Mouse (Mus musculus): Measurements from ENCODE around the gene Tmem120b.

Tmem120b gene

DNA sequence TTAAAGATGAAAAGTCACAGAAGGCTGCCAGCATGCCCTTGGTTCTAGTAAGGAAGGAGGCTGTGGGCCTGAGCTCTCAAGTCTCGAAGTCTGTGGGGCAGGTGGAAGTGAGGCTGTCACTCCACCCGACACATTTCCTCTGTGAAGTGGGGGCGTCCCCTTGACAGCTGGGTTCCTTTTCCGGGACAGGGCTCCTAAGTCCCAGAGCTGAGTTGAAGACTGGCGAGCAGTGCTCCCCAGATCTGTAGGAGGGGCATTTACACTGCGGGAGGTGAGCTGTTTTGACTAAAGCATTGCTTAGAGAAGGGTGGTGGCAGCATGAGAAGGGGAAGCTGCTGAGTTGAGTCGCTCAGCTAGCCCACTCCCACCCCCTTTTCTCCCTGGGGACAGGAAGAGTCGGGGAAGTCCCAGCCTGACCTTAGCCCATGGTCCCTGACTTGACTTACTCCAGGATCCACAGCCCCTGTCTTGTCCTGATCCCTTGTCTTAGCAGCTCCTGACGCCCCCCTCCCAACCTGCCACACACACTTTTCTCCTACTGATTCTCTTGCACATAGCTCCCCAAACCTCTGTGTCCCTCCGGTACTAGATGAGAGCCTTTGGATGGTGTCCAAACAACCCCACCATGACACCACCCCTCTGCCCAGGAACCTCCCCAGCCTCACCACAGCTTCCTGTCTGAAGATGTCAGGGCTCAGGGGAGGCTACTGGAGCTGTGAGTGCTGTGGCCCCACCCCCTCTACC, 60.4 kb downstream of the Tmem120b start:
- DNase-seq (ENCODE audit: low read depth) = peak; percentile 96

DNA sequence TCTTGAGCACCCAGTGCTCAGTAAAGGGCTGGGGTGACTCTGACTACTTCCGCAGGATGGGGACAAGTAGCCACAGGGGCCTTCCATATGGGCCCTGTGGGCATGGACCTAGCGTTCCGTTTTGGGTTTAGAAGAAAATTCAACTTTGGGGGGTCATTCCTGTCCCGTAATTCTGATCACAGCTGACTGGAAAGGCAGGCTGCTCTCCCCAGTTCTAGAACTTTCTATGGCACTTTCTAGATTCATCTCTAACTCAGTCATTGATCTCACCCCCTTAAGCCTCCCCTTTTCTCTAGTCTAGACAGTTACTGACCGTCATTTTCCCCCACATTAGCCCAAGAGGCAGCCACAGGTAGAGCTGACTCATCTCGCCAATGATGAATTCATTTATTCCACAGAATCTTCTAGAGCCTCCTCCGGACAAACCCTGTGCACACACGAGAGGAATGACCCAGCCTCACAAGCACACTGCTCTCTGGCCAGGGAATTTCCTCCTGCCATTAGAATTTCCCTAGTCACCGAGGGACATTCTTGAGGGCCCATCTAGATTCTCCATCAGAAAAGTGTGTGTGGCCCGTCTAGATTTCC, 61.0 kb downstream of the Tmem120b start:
- DNase-seq (ENCODE audit: low read depth) = no peak

DNA sequence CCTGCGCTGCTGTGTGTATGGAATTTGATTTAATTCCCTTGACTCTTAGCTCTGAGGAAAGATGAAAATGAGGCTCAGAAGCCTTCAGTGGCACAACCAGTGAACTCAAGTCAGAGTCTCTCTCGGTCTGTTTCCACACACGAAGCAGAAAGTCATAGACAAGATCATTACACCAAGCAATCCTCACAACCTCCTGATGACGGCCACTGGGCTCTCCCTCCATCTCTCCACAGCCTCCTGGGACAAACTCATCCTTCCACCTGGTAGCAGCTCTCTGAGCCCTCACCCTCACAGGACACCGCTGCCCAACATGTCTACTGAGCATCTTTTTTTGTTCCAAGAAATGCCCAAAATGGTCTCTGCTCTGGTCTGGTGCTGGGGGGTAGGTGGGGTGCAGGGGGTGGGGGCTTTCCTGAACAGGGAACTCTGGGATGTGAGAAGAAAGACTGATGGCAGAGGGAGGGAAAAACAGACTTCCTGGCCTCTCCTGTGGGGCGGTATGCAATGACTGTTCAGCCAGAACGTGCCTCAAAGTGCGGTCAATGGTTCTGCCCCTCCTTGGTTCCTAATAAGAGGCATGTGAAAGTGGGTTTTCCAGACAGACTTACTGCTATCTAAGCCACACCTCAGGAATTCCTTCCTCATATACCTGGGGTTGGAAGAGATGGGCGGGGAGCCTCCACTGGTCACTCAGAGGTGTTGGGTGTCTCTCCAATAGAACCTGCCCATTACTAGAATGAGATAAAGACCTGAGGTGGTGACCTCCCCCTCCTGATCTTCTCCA, 62.0 kb downstream of the Tmem120b start:
- DNase-seq (ENCODE audit: low read depth) = peak; percentile 59

- DNase-seq (ENCODE audit: low read depth) = peak; percentile 75
Observed at GRCm38 (mm10) chr5:123130814-123131148, 62.6 kb downstream of the Tmem120b start.

DNA sequence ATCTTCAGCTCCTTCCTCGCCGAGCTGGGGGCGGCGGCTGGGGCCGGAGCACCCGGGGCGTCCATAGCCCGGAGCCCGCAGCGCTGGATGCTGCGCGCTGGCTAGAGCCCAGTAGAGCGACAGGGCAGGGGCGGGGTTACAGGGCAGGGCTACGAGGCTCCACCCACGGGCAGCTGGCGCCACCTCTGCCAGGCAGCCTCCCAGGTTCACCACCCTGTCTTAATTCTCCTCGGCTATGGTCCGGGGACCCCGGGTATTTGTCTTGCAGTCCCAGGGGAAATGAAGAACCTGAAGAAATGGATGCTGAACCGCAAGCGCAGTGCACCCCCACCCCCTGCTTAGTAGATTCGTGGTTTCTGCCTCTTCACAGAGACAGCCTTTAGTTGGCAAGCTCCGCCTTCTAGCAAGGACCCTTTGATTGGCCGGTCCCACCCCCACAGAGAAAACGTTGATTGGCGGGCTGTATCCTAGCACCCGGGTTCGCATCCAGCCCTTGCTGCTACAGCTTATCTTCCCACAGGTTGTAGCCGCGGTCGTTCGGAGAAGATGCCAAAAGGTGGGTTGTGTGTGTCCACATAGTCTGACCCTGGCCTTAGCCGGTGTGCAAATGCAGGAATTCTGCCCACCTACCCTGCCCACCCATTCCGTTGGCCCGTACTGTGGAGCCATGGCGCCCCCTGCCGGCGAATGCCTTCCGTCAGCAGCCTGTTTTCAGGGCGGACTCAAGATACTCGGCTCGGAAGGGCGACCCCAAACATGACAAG, 64.3 kb downstream of the Tmem120b start, which contains the start of gene Rhof:
Rhof (minus strand) TSS at position 385 of the 764 bp plus-strand sequence.
- DNase-seq (ENCODE audit: low read depth) = peak; percentile 97

DNA sequence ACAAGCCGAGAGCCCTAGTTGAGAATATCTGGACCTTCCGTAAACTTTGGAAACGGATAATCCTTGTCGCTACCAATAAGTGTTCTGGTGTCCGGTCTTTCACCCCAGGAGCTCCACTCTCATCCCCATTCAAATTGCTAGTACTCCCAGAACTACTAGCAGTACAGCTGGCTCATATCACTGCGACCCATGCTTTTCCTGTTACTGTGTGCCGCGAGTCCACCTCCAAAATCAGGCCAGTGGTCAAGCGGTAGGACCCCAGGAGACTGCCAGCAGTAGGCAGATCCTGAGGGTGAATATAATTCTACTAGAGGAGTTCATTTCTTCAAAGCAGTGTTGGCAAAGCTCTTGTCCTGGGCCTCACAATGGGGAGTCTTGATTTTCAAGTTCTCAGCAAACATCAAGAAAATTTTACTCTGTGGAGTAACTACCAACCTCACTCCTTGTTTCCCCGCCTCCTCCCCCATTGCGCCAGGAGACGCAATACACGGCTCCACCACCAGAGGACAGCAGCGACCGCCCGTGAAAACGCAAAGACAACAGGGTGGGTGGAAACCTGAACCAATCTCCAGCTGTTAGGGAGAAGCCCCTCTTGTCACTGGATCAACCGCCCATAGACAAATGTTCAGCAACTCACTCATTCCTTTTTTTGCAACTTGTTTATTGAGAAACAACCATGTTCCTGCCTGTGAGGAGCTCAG, 65.0 kb downstream of the Tmem120b start:
- DNase-seq (ENCODE audit: low read depth) = peak; percentile 95

- DNase-seq (ENCODE audit: low read depth) = no peak
Observed at GRCm38 (mm10) chr5:123133784-123134143, 65.5 kb downstream of the Tmem120b start.

GRCm38 (mm10) chr5:123134186-123134874, 66.1 kb downstream of the Tmem120b start:
- peak; percentile 52 for DNase-seq (ENCODE audit: low read depth)

GRCm38 (mm10) chr5:123134875-123135382, 66.7 kb downstream of the Tmem120b start:
- no peak for DNase-seq (ENCODE audit: low read depth)

GRCm38 (mm10) chr5:123135471-123136360, 67.5 kb downstream of the Tmem120b start:
- peak; percentile 41 for DNase-seq (ENCODE audit: low read depth)

DNA sequence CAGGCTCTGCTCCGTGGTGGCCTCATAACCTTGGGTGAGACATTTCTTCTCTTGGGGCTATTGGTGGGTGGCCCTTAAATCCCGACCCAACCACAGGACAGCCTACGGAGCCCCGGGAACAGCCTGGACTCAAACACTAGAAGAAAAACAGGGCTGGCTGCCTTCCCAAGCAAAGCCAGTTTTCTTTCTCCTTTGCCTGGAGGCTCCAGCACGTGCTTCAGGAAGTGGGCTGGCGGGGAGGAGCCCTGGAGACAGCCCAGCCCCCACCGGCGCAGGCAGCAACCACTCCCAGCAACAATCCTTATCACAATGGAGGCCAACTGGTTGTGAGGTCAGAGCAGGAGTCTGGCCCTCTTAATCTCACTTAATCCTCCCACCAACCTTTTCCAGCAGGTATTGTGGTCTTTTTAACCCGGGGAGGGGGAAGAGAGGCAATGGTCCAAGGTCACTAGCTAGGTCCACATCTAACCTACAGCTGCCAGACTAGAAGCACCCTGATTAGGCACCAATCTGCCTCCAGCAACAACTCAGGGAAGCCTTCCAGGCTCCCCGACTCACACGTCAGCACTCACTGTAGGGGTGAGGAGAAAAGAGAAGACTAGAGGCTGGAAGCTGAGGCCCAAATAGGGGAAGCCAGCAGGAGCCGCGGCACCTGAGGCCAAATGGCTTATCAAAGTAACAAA, 68.3 kb downstream of the Tmem120b start:
- DNase-seq (ENCODE audit: low read depth) = peak; percentile 77

- DNase-seq (ENCODE audit: low read depth) = peak; percentile 86
Observed at GRCm38 (mm10) chr5:123137044-123137909, 69.1 kb downstream of the Tmem120b start.

- DNase-seq (ENCODE audit: low read depth) = no peak
Observed at GRCm38 (mm10) chr5:123137910-123138229, 69.7 kb downstream of the Tmem120b start.

- DNase-seq (ENCODE audit: low read depth) = peak; percentile 80
Observed at GRCm38 (mm10) chr5:123138230-123138911, 70.2 kb downstream of the Tmem120b start.

DNA sequence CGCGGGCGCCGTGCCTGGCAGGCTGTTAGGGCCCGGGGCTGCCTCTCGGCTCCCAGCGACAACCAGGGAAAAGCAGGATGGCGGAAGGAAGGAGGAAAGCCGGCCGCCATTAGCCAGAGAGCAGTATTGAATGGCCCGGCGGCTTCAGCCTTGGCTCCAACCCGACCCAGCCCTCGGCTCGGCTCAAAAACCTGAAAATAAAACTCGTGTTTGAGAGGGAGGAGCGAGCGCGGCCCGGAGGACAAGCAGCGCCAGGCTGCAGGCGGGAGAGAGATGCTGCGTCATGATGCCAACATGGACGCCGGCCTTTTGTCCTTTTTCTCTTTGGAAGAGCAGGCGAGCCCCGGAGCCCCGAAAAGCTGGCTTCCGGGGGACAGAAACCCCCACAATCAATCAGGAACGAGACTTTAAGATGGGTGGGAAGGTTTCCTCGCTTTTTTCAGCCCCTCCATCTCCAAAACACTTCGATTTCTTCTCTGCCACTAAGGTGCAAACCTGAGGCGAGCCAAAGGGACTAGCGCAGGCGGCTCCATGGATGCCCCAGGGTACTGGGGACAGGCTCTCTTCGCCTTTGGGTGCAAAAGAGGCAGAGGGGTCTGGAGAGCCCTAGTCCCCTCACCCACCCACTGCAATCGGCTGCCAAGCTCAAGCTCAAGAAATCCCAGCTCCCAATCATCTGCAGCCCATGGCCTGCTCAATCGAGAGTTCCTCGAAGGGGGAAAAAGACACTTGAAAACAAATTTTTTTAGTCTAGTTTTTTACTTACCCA, 70.9 kb downstream of the Tmem120b start:
- DNase-seq (ENCODE audit: low read depth) = peak; percentile 88

GRCm38 (mm10) chr5:123139722-123140627, 71.8 kb downstream of the Tmem120b start:
- peak; percentile 85 for DNase-seq (ENCODE audit: low read depth)
